Mouse (Mus musculus): ENCODE data around the gene Tmem156.

Tmem156 gene

GRCm38 (mm10) chr5:65046442-65047284 is 45.3 kb downstream of the Tmem156 start:
- no peak for DNase-seq

GRCm38 (mm10) chr5:65045642-65046370 is 46.1 kb downstream of the Tmem156 start:
- no peak for DNase-seq

- no peak for DNase-seq
Measured at GRCm38 (mm10) chr5:65043407-65043895, 48.5 kb downstream of the Tmem156 start.

GRCm38 (mm10) chr5:65040463-65040862 is 51.5 kb downstream of the Tmem156 start:
- DNase-seq, result no peak

- peak; percentile 25 for DNase-seq
Measured at GRCm38 (mm10) chr5:65038811-65039571, 52.9 kb downstream of the Tmem156 start.

- DNase-seq, result no peak
Measured at GRCm38 (mm10) chr5:65038305-65038704, 53.6 kb downstream of the Tmem156 start.

GRCm38 (mm10) chr5:65036597-65036996 is 55.3 kb downstream of the Tmem156 start:
- peak; percentile 14 for DNase-seq

GRCm38 (mm10) chr5:65028019-65028418 is 63.9 kb downstream of the Tmem156 start:
- DNase-seq, result no peak

GRCm38 (mm10) chr5:65026776-65027175 is 65.2 kb downstream of the Tmem156 start:
- DNase-seq, result peak; percentile 17

GRCm38 (mm10) chr5:65025916-65026315 is 66.0 kb downstream of the Tmem156 start:
- no peak for DNase-seq

GRCm38 (mm10) chr5:65024641-65025040 is 67.3 kb downstream of the Tmem156 start:
- DNase-seq, result no peak

GRCm38 (mm10) chr5:65022006-65022405 is 69.9 kb downstream of the Tmem156 start:
- no peak for DNase-seq

GRCm38 (mm10) chr5:65019823-65020222 is 72.1 kb downstream of the Tmem156 start:
- DNase-seq, result peak; percentile 83

GRCm38 (mm10) chr5:65019109-65019508 is 72.8 kb downstream of the Tmem156 start:
- DNase-seq, result peak; percentile 14

GRCm38 (mm10) chr5:65015508-65015907 is 76.4 kb downstream of the Tmem156 start:
- no peak for DNase-seq

GRCm38 (mm10) chr5:65011901-65012573 is 79.9 kb downstream of the Tmem156 start:
- DNase-seq, result no peak

- DNase-seq, result no peak
Measured at GRCm38 (mm10) chr5:65006011-65006491, 85.9 kb downstream of the Tmem156 start.

- no peak for DNase-seq
Measured at GRCm38 (mm10) chr5:65005251-65005650, 86.7 kb downstream of the Tmem156 start.
